Mouse (Mus musculus): ENCODE data around the gene Ccr1l1. TPM values are rescaled to one million over a fixed set of nuclear protein-coding genes. Genes with fewer than 3 reads are reported as not detected.

Ccr1l1 gene
- polyA plus RNA-seq, 1 experiment = 0.20 TPM

DNA sequence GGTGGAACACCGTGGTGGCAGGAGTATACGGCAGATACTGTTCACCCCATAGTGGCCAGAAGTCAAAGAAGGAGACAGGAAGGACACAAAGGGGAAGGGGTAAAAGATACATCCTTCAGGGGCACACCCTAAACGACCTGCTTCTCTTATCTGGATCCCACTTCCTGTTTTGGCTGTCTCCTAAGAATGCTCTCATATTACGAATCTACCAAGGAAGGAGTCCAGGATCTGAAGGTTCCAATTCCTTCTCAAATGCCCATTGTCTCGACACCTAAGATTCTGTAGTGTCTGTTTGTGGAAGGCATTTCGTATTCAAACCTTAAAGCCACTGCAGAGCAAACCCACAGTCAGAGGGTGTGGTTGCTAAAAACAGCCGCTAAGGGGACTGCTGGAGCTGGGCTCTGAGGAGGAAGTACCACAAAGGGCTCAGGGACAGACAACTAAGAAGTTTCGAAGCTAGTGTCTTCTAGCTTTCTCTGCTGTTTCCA, 49.4 kb downstream of the Ccr1l1 start:
- DNase-seq (ENCODE audit: low read depth) = no peak

DNA sequence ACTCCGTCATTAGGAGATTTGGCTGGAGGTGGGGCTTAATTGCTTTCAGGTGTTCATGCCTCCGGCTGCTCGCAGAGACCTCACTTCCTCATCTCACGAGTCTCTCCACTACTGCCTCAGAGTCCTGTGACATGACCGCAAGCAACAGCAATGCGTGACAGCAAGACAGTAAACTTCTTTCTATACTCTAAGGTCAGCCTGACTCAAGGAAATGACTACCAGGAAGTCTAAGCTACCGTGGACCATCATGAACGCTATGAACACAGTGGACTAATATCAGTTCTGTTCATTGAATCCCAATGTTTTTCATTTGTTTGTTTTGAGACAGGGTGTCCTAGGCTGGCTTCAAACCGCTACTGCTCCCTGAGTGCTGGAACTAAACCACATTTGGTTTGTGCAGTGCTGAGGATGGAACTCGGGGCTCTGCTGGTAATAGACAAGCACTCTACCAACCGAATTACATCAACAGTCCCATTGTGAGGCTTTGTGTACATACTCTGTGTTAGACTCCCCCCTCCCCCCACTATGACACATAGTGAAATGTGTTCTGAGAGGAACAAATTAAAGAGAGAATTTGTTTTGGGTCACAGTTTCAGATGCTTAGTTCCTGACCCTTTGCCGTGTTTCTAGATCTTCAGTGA, 50.0 kb downstream of the Ccr1l1 start:
- no peak for DNase-seq (ENCODE audit: low read depth)

DNA sequence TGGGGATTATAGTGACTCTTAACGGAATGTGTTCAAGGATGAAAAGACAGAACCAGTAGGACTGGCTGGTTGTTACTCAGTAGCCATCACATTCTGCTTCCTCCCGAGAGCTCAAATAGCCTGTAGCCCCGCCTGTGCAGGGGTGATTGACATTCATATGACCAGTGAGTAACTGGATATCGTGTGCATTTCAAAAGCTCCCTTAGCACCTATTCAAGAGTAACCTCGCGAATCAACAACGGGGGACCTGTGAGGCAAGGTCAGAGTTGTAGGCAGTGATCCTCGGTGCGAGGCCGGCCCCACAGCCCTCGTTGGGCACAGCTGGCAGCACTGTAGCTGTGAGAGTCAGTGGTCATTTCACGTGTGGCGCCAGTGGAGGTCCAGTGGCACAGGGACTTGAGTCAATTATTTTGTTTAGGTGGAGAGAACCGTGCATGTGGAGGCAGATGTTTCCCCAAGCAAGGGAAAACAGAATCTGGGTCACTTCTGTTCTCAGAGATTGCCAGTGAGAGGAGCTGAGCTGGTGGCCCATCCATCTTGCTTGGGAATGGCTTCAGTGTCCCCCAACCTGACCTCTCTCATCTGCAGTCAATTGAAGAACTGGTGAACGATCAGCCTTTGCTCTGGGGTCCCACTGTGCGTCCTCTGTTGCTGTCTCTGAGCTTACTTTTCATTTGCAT, 50.8 kb downstream of the Ccr1l1 start:
- DNase-seq (ENCODE audit: low read depth) = no peak

Other genes starting within 250 kb of the Ccr1l1 start
- gene Cxcr6, start 171.9 kb downstream of the Ccr1l1 start, polyA plus RNA-seq (2012; rRNA removed) = 0.57 and 0.74 TPM in 2 replicates
- gene Fyco1, start 126.5 kb downstream of the Ccr1l1 start, polyA plus RNA-seq (2012; rRNA removed) = 8.6 and 19.0 TPM in 2 replicates
- 0.20 and 0.30 TPM in 2 replicates for gene Xcr1, start 116.4 kb downstream of the Ccr1l1 start, polyA plus RNA-seq (2012; rRNA removed)
- gene Ccr1, start 9.7 kb downstream of the Ccr1l1 start, polyA plus RNA-seq (2012; rRNA removed) = 2.5 and 4.5 TPM in 2 replicates
- 0.16 and 0.23 TPM in 2 replicates for gene Ccr3, start 43.6 kb upstream of the Ccr1l1 start, polyA plus RNA-seq (2012; rRNA removed)
- gene Ccr2, start 123.5 kb upstream of the Ccr1l1 start, polyA plus RNA-seq (2012; rRNA removed) = 5.6 and 8.2 TPM in 2 replicates
- gene Ccr5, start 143.1 kb upstream of the Ccr1l1 start, polyA plus RNA-seq (2012; rRNA removed) = 2.9 and 3.1 TPM in 2 replicates